Mouse (Mus musculus): ENCODE measurements around the gene Atraid.

DNA sequence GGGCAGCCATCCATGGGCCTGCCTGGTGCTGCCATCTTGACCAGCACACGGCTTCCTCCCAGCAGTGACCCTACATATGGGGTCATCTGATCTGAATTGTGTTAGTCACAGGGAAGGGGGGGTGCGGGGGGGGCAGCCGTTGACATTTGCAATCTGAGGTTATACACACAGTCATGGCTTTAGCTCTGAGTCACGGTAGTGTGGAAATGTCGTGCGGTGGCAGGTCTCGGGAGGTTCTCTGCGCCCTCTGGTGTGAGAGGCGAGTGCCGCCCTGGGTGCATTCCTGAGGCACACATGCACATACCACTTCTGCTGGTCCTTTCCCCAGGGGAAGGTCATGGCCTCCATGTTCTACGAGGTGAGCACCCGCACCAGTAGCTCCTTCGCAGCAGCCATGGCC is 28.2 kb downstream of the Atraid start:
- TF ChIP-seq POLR2A (IDR thresholded peaks at IDR 0.05; ENCODE audit: borderline replicate concordance, extremely low read depth, low read depth, low read length): no peak
- TF ChIP-seq CTCF (IDR thresholded peaks at IDR 0.05; ENCODE audit: insufficient read depth, low read length): no peak
